Mouse (Mus musculus) mouse embryonic stem cell (cell line): ENCODE data around the gene Iqschfp.
"Not testable (repeated sequence)": the region's sequence is repeated elsewhere in the genome, so short reads cannot be mapped to it uniquely, and the experiment has no call there.

Experiments
- in situ Hi-C, 2 experiments: fragments of 300-500 bp; cut with MboI; formaldehyde crosslinking; loops; 1 replicate in 1 of 2; 3 replicates in 1 of 2; pipeline ENCODE4 v1.14.3; 2019 to 2020; ENCODE audit warnings: low sequenced_read_pairs in 2 of 2, low pct_unique_long_range_greater_than_20kb in 1 of 2, mixed read lengths in 1 of 2; ENCODE audit not compliant: unreplicated experiment in 1 of 2

Iqschfp gene

GRCm38 (mm10) chr3:68053538-68053937 lies 161.5 kb downstream of the Iqschfp start:
- in situ Hi-C loops, result loop anchor here (25.0 kb wide), 2 partner anchors 484 to 659 kb away; no protein-coding TSS in a partner anchor

DNA sequence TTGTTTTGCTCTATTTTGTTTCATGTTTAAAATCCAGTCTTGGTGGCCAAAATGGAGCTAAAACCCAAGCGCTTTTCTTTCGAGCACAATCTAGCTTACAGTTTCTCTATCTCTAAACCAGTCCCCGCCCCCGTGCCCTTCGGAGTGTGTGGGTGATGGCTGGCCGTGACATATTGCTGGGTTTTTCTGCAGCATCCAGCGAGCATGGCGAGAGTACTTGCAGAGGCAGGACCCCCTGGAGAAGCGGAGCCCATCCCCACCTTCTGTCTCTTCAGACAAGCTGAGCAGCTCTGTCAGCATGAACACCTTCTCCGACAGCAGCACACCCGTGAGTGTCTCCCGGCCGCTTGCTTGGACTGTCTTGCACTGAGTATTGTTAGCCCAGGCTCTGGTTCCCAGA lies 163.0 kb downstream of the Iqschfp start:
- in situ Hi-C loops, result loop anchor here (25.0 kb wide), 2 partner anchors 482 to 657 kb away; no protein-coding TSS in a partner anchor

DNA sequence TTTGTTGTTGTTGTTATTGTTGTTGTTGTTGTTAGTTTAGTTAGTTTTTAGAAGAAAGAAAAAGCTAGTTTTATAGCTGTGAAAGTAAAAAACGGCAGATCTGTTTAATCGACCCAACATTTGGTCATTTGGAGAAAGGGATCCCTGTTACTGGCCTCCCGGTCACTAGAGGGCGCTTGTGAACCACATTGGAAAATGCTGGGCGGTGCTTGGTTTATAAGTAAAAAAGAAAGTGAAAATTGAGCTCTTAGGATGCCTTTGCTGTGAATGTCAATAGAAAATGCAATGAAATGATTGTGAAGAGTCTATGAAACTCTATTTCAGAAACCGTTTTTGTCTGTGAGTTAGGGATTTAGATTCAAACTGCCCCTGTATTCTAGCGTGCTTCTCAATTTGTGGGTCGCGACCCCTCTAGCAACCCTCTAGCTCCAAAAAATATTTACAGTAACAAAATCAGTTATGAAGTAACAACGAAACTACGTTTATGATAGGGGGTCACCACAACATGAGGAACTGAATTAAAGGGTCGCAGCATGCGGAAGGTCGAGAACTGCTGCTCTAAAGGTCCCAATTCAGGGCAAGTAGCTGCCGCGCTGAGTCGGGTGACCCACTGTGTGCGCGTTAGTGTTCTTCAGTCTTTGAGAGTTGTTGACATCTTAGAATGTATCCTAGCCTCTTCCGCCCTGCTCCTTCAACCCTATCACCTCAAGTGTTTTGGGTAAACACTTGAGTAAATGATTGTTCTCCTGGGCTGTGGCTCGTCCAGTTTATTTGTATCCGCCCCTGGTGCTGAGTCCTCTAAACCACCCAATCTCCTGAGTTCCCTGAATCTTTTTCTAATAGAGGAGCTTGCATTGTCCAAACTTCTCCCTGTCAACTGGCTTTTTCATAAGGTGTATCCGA lies 164.6 kb downstream of the Iqschfp start:
- in situ Hi-C loops, result loop anchor here (25.0 kb wide), 2 partner anchors 481 to 656 kb away; no protein-coding TSS in a partner anchor

GRCm38 (mm10) chr3:68059162-68059800 lies 167.2 kb downstream of the Iqschfp start:
- in situ Hi-C loops, result loop anchor here (25.0 kb wide), 2 partner anchors 478 to 653 kb away; no protein-coding TSS in a partner anchor

DNA sequence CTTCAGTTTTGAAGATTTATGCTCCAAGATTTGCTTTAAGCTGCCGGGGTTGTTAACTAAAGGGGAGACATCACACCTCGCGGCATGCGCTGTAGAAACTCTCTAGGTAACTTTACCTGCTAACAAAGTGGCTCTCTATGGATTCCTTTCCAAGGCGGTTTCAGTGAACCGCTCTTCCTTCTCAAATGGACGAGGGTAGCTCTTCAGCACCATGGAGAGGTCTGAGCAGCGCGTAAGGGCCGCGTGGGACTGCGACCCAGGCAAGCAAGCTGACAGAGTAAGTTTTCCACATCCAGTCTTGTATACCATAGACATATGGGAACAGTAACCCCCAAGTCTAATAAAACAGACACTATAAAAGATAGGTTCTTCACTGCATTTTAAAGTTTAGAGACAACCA lies 172.7 kb downstream of the Iqschfp start, which contains the start of gene Schip1:
Gene Schip1 (plus strand): TSS at position 72 of the 400 bp plus-strand sequence.
- in situ Hi-C loops, result loop anchor here (10.0 to 25.0 kb wide), 3 partner anchors 473 to 648 kb away; no protein-coding TSS in a partner anchor

DNA sequence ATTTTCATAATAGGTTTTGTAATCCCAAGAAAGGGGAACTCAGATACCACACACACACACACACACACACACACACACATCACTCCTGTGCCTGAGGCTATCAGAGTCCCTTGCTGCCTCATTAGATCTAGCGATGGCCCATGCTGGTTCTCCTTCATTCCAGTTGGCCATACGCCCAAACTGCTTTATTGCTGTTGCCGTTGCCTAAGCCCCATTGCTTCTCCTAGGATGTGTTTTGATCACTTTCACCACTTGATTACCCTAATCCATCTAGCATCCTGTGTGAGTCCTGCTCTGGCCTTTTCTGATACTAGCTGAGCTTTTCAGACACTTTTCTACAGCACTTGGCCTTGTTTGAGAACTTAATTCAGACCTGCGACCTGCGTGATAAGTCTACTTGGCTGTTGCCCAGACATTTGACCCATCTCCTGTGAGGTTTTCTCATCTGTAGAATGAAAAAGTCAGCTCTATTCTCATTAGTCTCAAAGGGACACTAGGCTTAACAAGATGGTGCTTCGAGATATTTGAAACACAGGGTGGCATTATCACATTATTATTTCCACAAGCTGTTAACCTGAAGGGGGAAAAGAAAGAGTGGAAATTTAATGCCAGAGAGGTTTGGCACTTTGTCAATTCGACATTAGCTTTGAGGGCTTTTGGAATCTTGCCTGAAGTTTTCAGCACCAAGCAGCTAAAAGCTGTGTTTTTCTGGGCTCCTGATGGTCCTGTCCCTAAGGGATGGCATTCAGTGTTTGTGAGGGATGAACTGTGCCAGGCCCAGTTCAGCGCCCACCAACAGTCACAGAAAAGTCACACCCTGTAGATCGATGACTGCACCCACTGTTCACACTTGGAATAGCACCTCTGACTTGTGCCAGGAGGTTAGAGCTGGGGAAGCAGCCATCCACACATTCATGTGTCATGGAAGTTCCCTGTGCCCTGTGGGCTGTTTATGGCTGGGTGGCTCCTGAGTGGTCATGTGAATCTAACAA lies 179.7 kb downstream of the Iqschfp start:
- in situ Hi-C loops, result loop anchor here (25.0 kb wide), 2 partner anchors 466 to 641 kb away; no protein-coding TSS in a partner anchor

DNA sequence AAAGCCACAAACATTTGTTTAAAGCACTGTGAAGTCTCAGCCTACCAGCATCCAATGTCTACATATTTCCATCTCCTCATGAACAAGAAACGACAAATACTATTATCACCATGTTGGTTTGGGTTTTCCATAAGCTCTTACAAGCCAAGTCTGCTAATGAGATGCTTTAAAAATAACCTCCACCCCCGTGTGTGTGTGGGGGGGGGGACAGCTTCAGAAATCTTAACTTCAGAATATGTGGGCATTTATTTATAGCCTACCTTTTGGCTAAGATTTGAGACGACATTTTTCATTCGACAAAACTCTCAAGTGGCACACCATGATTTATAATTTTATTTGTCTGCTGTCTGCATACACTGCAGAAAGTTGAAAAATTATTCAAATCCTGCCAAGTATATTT lies 185.4 kb downstream of the Iqschfp start:
- in situ Hi-C loops, result no loop called here

DNA sequence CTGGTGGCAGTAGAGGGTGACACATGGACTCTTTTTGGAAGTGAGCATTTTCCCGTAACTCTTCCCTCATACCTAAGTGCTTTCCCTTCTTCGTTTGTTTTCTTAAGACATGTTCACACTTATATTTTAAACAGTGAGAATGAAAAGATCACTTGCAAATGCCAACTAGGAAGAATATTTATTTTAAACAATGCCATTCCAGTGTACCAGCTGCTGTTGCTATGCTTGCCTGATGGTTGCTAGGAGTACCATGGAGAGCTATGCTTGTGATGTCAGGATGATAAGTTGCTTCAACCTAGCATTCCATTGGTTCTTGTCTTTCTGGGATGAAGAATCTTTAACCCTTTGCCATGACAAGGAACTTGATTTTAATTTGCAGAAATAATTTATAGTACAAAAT lies 193.0 kb downstream of the Iqschfp start:
- in situ Hi-C loops, result no loop called here

- in situ Hi-C loops, result no loop called here
These were observed 200.1 kb downstream of the Iqschfp start for GRCm38 (mm10) chr3:68092108-68092507.

DNA sequence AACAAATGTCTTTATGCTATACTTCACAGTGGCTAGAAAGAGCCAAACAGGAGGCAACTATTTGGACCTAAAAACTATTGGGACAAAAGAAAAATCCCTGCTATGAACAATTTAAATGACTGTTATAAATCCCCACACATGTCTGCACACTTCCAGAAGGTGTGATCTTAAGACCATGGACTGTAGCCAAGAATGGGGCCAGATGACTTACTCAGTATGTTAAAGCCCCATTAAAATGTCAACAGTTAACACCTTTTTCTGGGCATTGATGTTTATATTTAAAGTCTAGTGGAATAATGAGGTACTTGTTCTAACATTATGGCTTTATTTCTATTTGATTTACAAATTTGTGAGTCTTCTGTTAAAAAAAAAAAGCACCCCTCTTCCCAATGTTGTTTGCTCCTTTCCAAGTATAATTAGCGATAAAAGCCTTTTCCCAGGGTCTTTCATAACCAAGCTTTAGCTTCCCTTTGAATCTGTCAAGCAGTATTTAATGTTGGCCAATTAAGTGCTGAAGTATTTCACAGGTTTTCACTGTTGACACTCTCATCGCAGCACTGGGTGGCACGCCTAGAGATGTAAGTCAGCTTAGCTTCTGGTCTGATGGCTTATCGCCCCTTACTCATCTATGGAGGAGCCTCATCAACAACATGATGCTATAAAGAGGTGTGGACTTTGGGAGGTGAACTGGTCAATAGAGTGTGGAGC lies 204.8 kb downstream of the Iqschfp start:
- in situ Hi-C loops, result no loop called here

DNA sequence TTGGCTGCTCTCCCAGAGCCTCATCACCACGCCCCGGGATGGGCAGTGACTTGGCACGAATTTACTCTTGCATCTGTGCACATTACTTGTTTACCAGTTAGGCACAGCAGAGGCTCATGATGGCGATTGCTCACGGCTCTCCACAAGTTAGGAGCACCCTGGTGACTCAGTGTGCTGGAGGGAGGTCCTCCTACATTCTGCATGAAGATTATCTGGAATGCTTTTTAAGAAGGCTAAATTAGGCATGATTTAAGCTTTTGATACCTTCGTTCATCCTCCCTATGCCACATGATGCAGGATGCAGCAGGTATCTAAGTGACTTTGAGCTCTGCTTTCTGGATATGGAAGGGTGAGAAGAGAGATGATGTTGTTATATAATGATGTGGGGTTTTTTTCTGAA lies 207.5 kb downstream of the Iqschfp start:
- in situ Hi-C loops, result not testable (repeated sequence)

DNA sequence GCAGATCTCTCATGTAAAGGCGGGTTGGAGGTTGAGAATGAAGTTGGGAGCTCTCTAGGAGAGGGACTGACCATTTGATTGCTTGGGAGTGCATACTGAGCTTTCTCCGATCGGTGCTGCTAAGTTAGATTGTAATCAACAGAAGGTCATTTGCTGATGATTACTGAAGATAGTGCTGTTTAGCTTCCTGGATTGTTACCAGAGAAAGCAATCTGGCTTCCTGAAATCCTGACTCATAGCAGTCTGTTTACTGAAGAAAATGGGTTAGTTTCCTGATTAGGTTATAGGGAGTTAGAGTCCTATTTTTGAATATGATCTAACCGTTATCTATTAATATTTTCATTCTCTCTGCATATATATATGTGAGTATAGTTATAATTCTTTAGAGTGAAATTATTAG lies 209.3 kb downstream of the Iqschfp start:
- in situ Hi-C loops, result no loop called here

DNA sequence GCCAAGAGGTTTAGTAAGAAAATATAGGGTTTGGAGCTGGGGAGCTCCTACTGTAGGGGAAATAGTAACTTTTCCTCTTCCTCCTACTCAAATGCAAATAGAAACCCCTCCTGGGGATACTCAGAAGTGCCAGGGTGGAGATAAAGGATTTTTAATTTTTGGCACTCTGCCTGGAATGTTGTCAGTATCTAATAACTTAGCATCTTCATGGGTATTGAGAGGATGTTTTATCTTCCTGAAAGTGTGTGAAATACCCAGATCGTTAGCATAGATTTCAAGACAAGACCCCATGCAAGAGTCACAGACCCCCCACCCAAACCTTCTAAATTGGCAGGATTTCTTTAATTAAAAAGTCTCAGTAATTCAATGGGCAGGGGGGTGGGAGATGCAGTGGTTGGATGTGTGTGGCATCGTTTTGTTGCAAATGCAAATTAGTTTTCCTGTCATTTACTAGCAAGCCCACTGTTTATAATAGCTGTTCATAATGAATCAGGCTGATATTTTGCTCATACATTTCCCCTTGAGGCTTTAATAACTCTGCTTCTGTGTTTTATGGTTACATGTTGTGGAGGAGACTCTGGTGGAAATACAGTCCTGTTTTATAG lies 213.2 kb downstream of the Iqschfp start:
- in situ Hi-C loops, result no loop called here

GRCm38 (mm10) chr3:68121338-68121737 lies 229.3 kb downstream of the Iqschfp start:
- in situ Hi-C loops, result no loop called here

GRCm38 (mm10) chr3:68126284-68126856 lies 234.3 kb downstream of the Iqschfp start:
- in situ Hi-C loops, result no loop called here

- in situ Hi-C loops, result no loop called here
These were observed 238.4 kb downstream of the Iqschfp start for GRCm38 (mm10) chr3:68130386-68130785.
